Mouse (Mus musculus) limb, embryonic 14.5 days (tissue): Measurements from ENCODE around the gene Arhgap6. TPM values are rescaled to one million over a fixed set of nuclear protein-coding genes. Genes with fewer than 3 reads are reported as not detected.
A peak's percentile ranks its signal among the peaks of the same experiment; 100 is the strongest.

Source experiments
- ATAC-seq: fragments of 200-750 bp; cut with Nextera tagmentation; 2 replicates; pipeline ENCODE4 v1.8.0; 2017; ENCODE audit warnings: low read depth, moderate number of reproducible peaks, moderate TSS enrichment; ENCODE audit not compliant: low FRiP score
- DNase-seq: peaks from one replicate; pipeline ENCODE4 v3.0.0-alpha.2; 2015; ENCODE audit warnings: low spot score
- H3K27ac ChIP-seq: fragments of 300-500 bp; sonication (generic); replicated peaks from 2 replicates; pipeline ENCODE4 v1.5.1; 2014; ENCODE audit warnings: low read depth, mild to moderate bottlenecking, low read length, moderate library complexity, mixed read lengths
- H3K27me3 ChIP-seq: fragments of 300-500 bp; sonication (generic); 2 replicates; pipeline ENCODE4 v1.6.1; 2014; ENCODE audit warnings: low read length, mixed read lengths; ENCODE audit not compliant: control insufficient read depth, insufficient read depth
- H3K36me3 ChIP-seq: fragments of 300-500 bp; sonication (generic); 2 replicates; pipeline ENCODE4 v1.6.1; 2014; ENCODE audit warnings: mild to moderate bottlenecking, low read length, moderate library complexity, mixed read lengths; ENCODE audit not compliant: control insufficient read depth, insufficient read depth
- H3K4me1 ChIP-seq: fragments of 300-500 bp; sonication (generic); 2 replicates; pipeline ENCODE4 v1.6.1; 2014; ENCODE audit warnings: antibody characterized with exemption, low read length, mixed read lengths; ENCODE audit not compliant: control insufficient read depth, insufficient read depth
- H3K4me2 ChIP-seq: fragments of 300-500 bp; sonication (generic); replicated peaks from 2 replicates; pipeline ENCODE4 v1.6.1; 2014; ENCODE audit warnings: low read depth, mild to moderate bottlenecking, low read length, moderate library complexity; ENCODE audit not compliant: severe bottlenecking
- H3K4me3 ChIP-seq: fragments of 300-500 bp; sonication (generic); replicated peaks from 2 replicates; pipeline ENCODE4 v1.5.1; 2014; ENCODE audit warnings: low read length
- H3K9ac ChIP-seq: fragments of 300-500 bp; sonication (generic); 2 replicates; pipeline ENCODE4 v1.6.1; 2014; ENCODE audit warnings: mild to moderate bottlenecking, low read depth, low read length, moderate library complexity; ENCODE audit not compliant: severe bottlenecking
- H3K9me3 ChIP-seq: fragments of 300-500 bp; sonication (generic); 2 replicates; pipeline ENCODE4 v1.6.1; 2016; ENCODE audit warnings: low read length; ENCODE audit not compliant: control insufficient read depth
- POLR2A ChIP-seq: fragments of 200-500 bp; IDR thresholded peaks from 2 replicates; pipeline ENCODE4 v1.8.0; 2012; ENCODE audit warnings: inconsistent platforms, mild to moderate bottlenecking, moderate library complexity, borderline replicate concordance; ENCODE audit not compliant: insufficient read depth, insufficient read length; ENCODE audit errors: extremely low read depth
- WGBS: fragments of 180-500 bp; shearing (Covaris S2); extraction: QIAGEN DNeasy Blood & Tissue Kit; methylation state at CpG from one replicate; pipeline ENCODE4 v1.1.7; 2014; 5-methylcytosine and 5-hydroxymethylcytosine counted together
- polyA plus RNA-seq, 2 experiments: library from polyadenylated mRNA; depleted of rRNA in 1 of 2; stranded (reverse) in 1 of 2; unstranded in 1 of 2; fragments of >200 nt; fragmentation: Nextera tagmentation in 1 of 2; extraction: Ambion mirVana in 1 of 2; gene quantifications; 2 replicates each; pipeline versions ENCODE4 v1.2.1 to v1.2.3; 2012 to 2014

Gene Arhgap6
- polyA plus RNA-seq, 2 experiments: 2.7 to 4.1 TPM

- H3K9ac ChIP-seq: no peak overlapping the region
- H3K4me1 ChIP-seq: no peaks in the 10 kb centered on the region
- H3K9me3 ChIP-seq: no peaks in the 10 kb centered on the region
- H3K27me3 ChIP-seq: no peaks in the 10 kb centered on the region
- 72% methylated on average over 1 of the region's 1 CpGs for whole genome bisulfite sequencing
- no peak overlapping the region for H3K4me3 ChIP-seq
- no peak overlapping the region for H3K27ac ChIP-seq
- ATAC-seq: no peak
- TF ChIP-seq POLR2A: no peak
- no peak overlapping the region for H3K4me2 ChIP-seq
- no peaks in the 10 kb centered on the region for H3K36me3 ChIP-seq
- no peak for DNase-seq
Measured at GRCm38 (mm10) chrX:169255915-169256314, 461.0 kb downstream of the Arhgap6 start.

DNA sequence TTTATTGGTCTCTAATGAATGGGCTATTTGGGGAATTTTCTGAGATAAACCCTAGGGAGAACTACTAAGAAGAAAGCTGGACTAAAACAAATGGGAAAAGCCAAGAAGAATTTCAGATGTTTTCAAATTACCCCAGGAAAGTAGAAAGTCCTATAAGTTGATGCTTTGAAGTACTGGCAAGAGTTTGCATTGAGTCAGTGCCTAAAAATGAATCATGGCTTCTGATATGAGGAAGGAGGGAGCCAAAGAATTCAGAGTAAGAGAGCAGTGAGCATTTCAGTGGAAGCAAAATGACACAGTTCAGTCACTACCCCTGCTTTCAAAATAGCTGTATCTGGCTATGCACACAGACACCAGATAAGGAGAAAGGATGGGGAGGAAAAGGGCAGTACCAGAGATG, 461.8 kb downstream of the Arhgap6 start:
- Histone ChIP-seq H3K27me3 (no peaks in the 10 kb centered on the region), H3K4me1 (no peaks in the 10 kb centered on the region), H3K9ac (no peak overlapping the region), H3K27ac (no peak overlapping the region), H3K9me3 (no peaks in the 10 kb centered on the region), H3K36me3 (no peaks in the 10 kb centered on the region), H3K4me3 (no peak overlapping the region), H3K4me2 (no peak overlapping the region)
- TF ChIP-seq POLR2A: no peak
- ATAC-seq: no peak
- DNase-seq: no peak

DNA sequence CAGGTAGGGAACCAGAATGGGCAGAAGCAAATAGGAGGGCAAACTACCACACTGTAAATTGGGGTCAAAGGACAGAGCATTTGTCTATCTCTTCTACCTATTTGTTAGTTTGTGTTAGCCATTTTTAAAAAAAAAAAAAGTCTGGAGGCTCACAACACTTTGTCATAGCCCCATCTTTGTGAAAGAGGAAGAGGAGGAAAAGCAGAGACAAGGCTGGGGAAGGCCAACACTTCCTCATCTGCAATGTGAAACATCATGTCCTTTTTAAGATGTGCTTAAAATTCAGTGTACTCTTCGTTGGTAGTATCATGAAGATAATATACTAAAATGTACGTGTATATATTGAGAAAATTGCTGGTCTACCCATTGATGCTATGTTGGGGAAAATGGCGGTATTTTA, 466.1 kb downstream of the Arhgap6 start:
- no peaks in the 10 kb centered on the region for H3K27me3 ChIP-seq
- no peaks in the 10 kb centered on the region for H3K4me1 ChIP-seq
- no peak overlapping the region for H3K9ac ChIP-seq
- H3K27ac ChIP-seq: no peak overlapping the region
- no peak for TF ChIP-seq POLR2A
- no peak overlapping the region for H3K4me2 ChIP-seq
- no peak for ATAC-seq
- no peak for DNase-seq
- H3K4me3 ChIP-seq: no peak overlapping the region
- 77% methylated on average over 3 of the region's 3 CpGs for WGBS
- no peaks in the 10 kb centered on the region for H3K9me3 ChIP-seq
- no peaks in the 10 kb centered on the region for H3K36me3 ChIP-seq

- peak; percentile 65 for DNase-seq
- Histone ChIP-seq H3K4me1 (no peaks in the 10 kb centered on the region), H3K4me2 (no peak overlapping the region), H3K27me3 (no peaks in the 10 kb centered on the region), H3K36me3 (no peaks in the 10 kb centered on the region), H3K27ac (no peak overlapping the region), H3K9ac (no peak overlapping the region), H3K9me3 (no peaks in the 10 kb centered on the region), H3K4me3 (no peak overlapping the region)
- TF ChIP-seq POLR2A: no peak
- peak; percentile 71 for ATAC-seq
- WGBS: 42% methylated on average over 2 of the region's 2 CpGs
Measured at GRCm38 (mm10) chrX:169262212-169262611, 467.3 kb downstream of the Arhgap6 start.

DNA sequence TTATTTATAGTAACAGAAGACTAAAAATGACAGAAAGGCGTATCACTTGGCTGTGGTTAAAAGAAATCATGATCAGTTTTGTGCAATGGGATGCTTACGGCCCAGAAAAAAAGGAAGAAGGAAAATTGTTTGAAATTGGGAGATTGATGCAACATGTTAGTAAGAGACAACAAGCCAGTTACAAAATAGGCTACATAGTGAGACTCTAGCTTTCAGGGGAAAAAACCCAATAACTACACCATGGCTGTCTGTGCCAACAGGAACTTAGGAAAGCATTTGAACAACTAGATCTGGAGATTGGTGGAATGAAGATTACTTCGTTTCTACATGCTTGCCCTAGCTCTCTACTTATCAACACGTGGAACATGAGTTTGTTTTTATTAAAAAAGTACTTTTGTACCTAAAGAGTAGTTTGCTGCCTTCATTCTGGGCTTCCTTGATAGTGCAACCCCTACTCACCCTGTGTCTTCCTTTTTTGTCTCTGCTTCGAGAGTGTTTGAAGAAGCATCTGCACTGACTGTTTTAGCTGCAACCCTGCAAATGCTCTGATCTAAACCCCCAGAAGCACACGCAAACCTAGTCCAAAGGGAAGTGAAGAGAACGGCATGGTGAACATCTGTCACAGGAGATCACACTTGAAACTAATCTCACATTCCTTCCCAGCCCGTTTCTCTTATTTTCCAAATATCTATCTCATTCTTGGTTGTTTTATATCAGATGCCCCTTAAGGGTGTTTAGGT, 468.7 kb downstream of the Arhgap6 start:
- H3K4me2 ChIP-seq: no peak overlapping the region
- H3K4me3 ChIP-seq: no peak overlapping the region
- H3K27me3 ChIP-seq: no peaks in the 10 kb centered on the region
- H3K9me3 ChIP-seq: no peaks in the 10 kb centered on the region
- ATAC-seq (no peak), DNase-seq (no peak)
- H3K36me3 ChIP-seq: no peaks in the 10 kb centered on the region
- no peak overlapping the region for H3K27ac ChIP-seq
- H3K4me1 ChIP-seq: no peaks in the 10 kb centered on the region
- WGBS: 65% methylated on average over 8 of the region's 8 CpGs
- no peak overlapping the region for H3K9ac ChIP-seq
- TF ChIP-seq POLR2A: no peak

GRCm38 (mm10) chrX:169299579-169299978, 504.7 kb downstream of the Arhgap6 start:
- no peak for TF ChIP-seq POLR2A
- ATAC-seq (no peak), DNase-seq (peak; percentile 68)
- no peak overlapping the region for H3K27ac ChIP-seq
- WGBS: 67% methylated on average over 4 of the region's 4 CpGs
- no peaks in the 10 kb centered on the region for H3K9me3 ChIP-seq
- no peak overlapping the region for H3K4me3 ChIP-seq
- H3K9ac ChIP-seq: no peak overlapping the region
- no peaks in the 10 kb centered on the region for H3K27me3 ChIP-seq
- no peaks in the 10 kb centered on the region for H3K4me1 ChIP-seq
- no peak overlapping the region for H3K4me2 ChIP-seq
- H3K36me3 ChIP-seq: no peaks in the 10 kb centered on the region
